Mouse (Mus musculus) hindbrain, postnatal 0 days (tissue): ENCODE data around the gene Sprn. TPM values are rescaled to one million over a fixed set of nuclear protein-coding genes. Genes with fewer than 3 reads are reported as not detected.
A peak's percentile ranks its signal among the peaks of the same experiment; 100 is the strongest.

Experiments
- ATAC-seq: fragments of 200-750 bp; cut with Nextera tagmentation; 2 replicates; pipeline ENCODE4 v1.8.0; 2017; ENCODE audit warnings: mild to moderate bottlenecking, moderate TSS enrichment, moderate library complexity
- DNase-seq: peaks from one replicate; pipeline ENCODE4 v3.0.0-alpha.2; 2015; ENCODE audit warnings: low spot score
- H3K27ac ChIP-seq: fragments of 300-500 bp; sonication (generic); 2 replicates; pipeline ENCODE4 v1.5.1; 2014; ENCODE audit warnings: mild to moderate bottlenecking
- H3K27me3 ChIP-seq: fragments of 300-500 bp; sonication (generic); 2 replicates; pipeline ENCODE4 v1.6.1; 2014; ENCODE audit warnings: low read length, mixed read lengths; ENCODE audit not compliant: insufficient read depth
- H3K36me3 ChIP-seq: fragments of 300-500 bp; sonication (generic); 2 replicates; pipeline ENCODE4 v1.6.1; 2014; ENCODE audit warnings: low read length, mixed read lengths; ENCODE audit not compliant: insufficient read depth
- H3K4me1 ChIP-seq: fragments of 300-500 bp; sonication (generic); 2 replicates; pipeline ENCODE4 v1.6.1; 2014; ENCODE audit warnings: antibody characterized with exemption, low read length, mixed read lengths; ENCODE audit not compliant: insufficient read depth
- H3K4me2 ChIP-seq: fragments of 300-500 bp; sonication (generic); 2 replicates; pipeline ENCODE4 v1.6.1; 2014; ENCODE audit warnings: low read depth, mild to moderate bottlenecking, low read length, moderate library complexity, mixed read lengths
- H3K4me3 ChIP-seq: fragments of 300-500 bp; sonication (generic); 2 replicates; pipeline ENCODE4 v1.5.1; 2014; ENCODE audit warnings: low read length
- H3K9ac ChIP-seq: fragments of 300-500 bp; sonication (generic); replicated peaks from 2 replicates; pipeline ENCODE4 v1.6.1; 2014; ENCODE audit warnings: mild to moderate bottlenecking, low read length, moderate library complexity, mixed read lengths
- H3K9me3 ChIP-seq: fragments of 300-500 bp; sonication (generic); 2 replicates; pipeline ENCODE4 v1.6.1; 2016; ENCODE audit warnings: low read length, mixed read lengths
- CTCF ChIP-seq: IDR thresholded peaks from 2 replicates; pipeline ENCODE4 v1.5.1; 2016; ENCODE audit warnings: antibody characterized with exemption, control low read depth, low read depth
- WGBS: fragments of 180-500 bp; shearing (Covaris S2); extraction: QIAGEN DNeasy Blood & Tissue Kit; methylation state at CpG from one replicate; pipeline ENCODE4 v1.1.7; 2014; 5-methylcytosine and 5-hydroxymethylcytosine counted together
- polyA plus RNA-seq: library from polyadenylated mRNA; unstranded; fragments of >200 nt; fragmentation: Nextera tagmentation; extraction: Ambion mirVana; gene quantifications from 2 replicates; pipeline ENCODE4 v1.2.1, GENCODE M21; 2015
- total RNA-seq: library from RNA; depleted of rRNA; stranded (reverse); fragments of >200 nt; gene quantifications from 2 replicates; pipeline ENCODE4 v1.2.3, GENCODE M21; 2014; rRNA removed

The Sprn gene
- 64.7 and 66.4 TPM in 2 replicates for total RNA-seq
- polyA plus RNA-seq: 27.2 and 29.9 TPM in 2 replicates

- H3K4me2 ChIP-seq: peak within 1 kb of the TSS; percentile 61
- H3K9ac ChIP-seq: peak within 1 kb of the TSS; percentile 54
- peaks cover 9% of the 10 kb centered on the region for H3K4me1 ChIP-seq
- peak within 1 kb of the TSS; percentile 43 for H3K4me3 ChIP-seq
- H3K9me3 ChIP-seq: no peaks in the 10 kb centered on the region
- TF ChIP-seq CTCF: no peak
- WGBS: 1% methylated on average over 28 of the region's 28 CpGs
- no peaks in the 10 kb centered on the region for H3K27me3 ChIP-seq
- H3K36me3 ChIP-seq: no peaks in the 10 kb centered on the region
- peak within 1 kb of the TSS; percentile 79 for H3K27ac ChIP-seq
- ATAC-seq (peak; percentile 87), DNase-seq (peak; percentile 74)
These were observed at the start of gene Sprn for GRCm38 (mm10) chr7:140154218-140154927. TSS of gene Sprn (minus strand) at chr7:140154877.

DNA sequence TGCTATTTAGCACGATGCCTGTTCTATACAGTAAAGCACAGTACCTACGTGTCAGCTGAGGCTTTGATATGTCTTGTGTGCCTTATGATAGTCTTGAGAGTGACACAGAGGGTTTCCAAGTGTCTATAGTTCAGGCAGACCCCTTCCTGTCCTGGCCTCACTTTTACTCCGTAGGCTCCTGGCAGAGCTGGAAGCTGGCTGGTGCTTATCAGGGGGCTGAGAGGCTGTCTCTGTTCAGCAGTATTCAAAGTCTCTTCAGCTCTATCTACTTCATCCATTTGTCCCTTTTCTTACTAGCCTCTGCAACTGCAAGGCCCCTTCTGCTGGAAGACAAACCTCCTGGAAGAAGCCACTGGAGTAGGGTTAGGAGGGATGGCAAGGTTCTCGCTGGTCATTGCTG lies 46.4 kb upstream of the Sprn start:
- Histone ChIP-seq H3K4me2 (no peak overlapping the region), H3K4me1 (no peaks in the 10 kb centered on the region), H3K9ac (no peak overlapping the region), H3K36me3 (no peaks in the 10 kb centered on the region), H3K4me3 (no peak overlapping the region), H3K27me3 (no peaks in the 10 kb centered on the region), H3K9me3 (no peaks in the 10 kb centered on the region), H3K27ac (no peak overlapping the region)
- ATAC-seq (no peak), DNase-seq (no peak)
- WGBS: 91% methylated on average over 4 of the region's 4 CpGs
- no peak for TF ChIP-seq CTCF

- H3K4me3 ChIP-seq: no peak overlapping the region
- 77% methylated on average over 8 of the region's 8 CpGs for WGBS
- ATAC-seq: no peak
- no peaks in the 10 kb centered on the region for H3K36me3 ChIP-seq
- H3K4me1 ChIP-seq: no peaks in the 10 kb centered on the region
- no peak for TF ChIP-seq CTCF
- DNase-seq: no peak
- H3K27me3 ChIP-seq: no peaks in the 10 kb centered on the region
- no peaks in the 10 kb centered on the region for H3K9me3 ChIP-seq
- no peak overlapping the region for H3K4me2 ChIP-seq
- no peak overlapping the region for H3K9ac ChIP-seq
- H3K27ac ChIP-seq: no peak overlapping the region
These were observed 41.3 kb upstream of the Sprn start for GRCm38 (mm10) chr7:140196002-140196401.

GRCm38 (mm10) chr7:140194031-140194430 lies 39.4 kb upstream of the Sprn start:
- Histone ChIP-seq H3K4me2 (no peak overlapping the region), H3K27ac (no peak overlapping the region), H3K9me3 (no peaks in the 10 kb centered on the region), H3K36me3 (no peaks in the 10 kb centered on the region), H3K9ac (no peak overlapping the region), H3K4me3 (no peak overlapping the region), H3K4me1 (no peaks in the 10 kb centered on the region), H3K27me3 (no peaks in the 10 kb centered on the region)
- DNase-seq: no peak
- ATAC-seq: no peak
- WGBS: 85% methylated on average over 4 of the region's 4 CpGs
- TF ChIP-seq CTCF: no peak

DNA sequence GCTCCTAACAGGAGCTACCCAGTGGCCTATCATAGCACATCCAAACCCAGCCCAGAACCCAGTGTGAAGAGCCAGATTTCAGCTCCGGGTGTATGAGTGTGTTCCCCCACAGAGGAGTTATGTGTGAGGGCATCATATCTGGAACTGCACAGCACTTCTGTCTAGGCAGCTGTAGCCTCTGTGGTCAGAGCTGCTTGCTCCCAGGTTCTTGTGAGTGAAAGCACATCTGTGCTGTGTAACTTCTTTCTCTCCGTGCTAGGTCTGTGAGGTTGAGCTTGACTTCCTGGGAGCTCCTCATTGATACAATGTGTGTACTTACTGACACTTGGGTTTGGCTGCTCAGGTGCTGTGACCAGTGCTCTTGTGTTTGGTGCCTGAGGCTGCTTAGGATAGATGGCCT lies 38.2 kb upstream of the Sprn start:
- Histone ChIP-seq H3K9me3 (no peaks in the 10 kb centered on the region), H3K4me1 (no peaks in the 10 kb centered on the region), H3K27me3 (no peaks in the 10 kb centered on the region), H3K36me3 (no peaks in the 10 kb centered on the region), H3K9ac (no peak overlapping the region), H3K27ac (no peak overlapping the region), H3K4me3 (no peak overlapping the region), H3K4me2 (no peak overlapping the region)
- WGBS: 88% methylated on average over 2 of the region's 2 CpGs
- no peak for DNase-seq
- TF ChIP-seq CTCF: no peak
- ATAC-seq: no peak

DNA sequence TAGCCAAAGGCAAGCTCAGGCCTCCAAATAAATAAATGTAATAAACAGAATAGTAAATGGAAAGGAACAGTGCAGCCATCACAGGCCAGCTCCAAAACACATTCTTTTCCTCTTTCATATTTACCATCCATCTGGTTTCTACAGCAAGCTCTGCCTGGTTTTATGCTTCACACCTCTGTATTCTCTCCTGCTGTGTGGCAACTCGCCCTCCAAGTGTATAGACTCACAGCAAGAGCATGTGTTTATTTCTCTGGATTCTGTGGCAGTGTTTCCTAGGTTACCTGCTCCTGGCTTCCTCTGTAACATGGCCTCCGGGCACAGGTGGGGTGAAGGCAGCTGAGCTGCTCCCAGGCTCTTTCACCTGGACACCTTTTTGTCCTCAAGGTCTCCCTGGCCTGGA lies 37.8 kb upstream of the Sprn start:
- Histone ChIP-seq H3K4me2 (no peak overlapping the region), H3K36me3 (no peaks in the 10 kb centered on the region), H3K4me1 (no peaks in the 10 kb centered on the region), H3K27ac (no peak overlapping the region), H3K4me3 (no peak overlapping the region), H3K9me3 (no peaks in the 10 kb centered on the region), H3K27me3 (no peaks in the 10 kb centered on the region), H3K9ac (no peak overlapping the region)
- WGBS: 58% methylated on average over 2 of the region's 2 CpGs
- DNase-seq (no peak), ATAC-seq (no peak)
- no peak for TF ChIP-seq CTCF

DNA sequence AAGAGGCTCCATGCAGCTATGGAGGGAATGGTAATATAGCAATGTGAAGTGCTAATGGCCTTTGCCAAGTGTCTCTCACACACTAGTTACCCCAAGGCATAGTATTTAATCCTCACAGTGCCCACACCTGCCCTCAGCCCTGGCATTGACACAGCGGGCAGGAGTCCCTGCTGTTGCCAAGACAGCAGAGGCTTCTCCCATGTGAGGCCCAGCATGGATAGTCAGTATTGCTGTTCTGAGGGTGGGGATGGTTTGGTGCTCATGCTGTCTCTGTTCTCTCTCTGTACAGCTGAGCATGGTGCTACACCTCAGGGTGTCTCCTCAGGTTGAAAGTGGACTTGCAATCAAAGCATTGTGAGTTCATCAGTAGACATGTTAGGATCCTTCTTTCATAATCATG lies 35.8 kb upstream of the Sprn start:
- ATAC-seq: no peak
- H3K4me3 ChIP-seq: no peak overlapping the region
- H3K27me3 ChIP-seq: no peaks in the 10 kb centered on the region
- H3K27ac ChIP-seq: no peak overlapping the region
- DNase-seq: no peak
- H3K36me3 ChIP-seq: no peaks in the 10 kb centered on the region
- no peak overlapping the region for H3K4me2 ChIP-seq
- H3K9me3 ChIP-seq: no peaks in the 10 kb centered on the region
- no peaks in the 10 kb centered on the region for H3K4me1 ChIP-seq
- TF ChIP-seq CTCF: no peak
- WGBS: 81% methylated on average over 1 of the region's 1 CpGs
- no peak overlapping the region for H3K9ac ChIP-seq
